Mouse (Mus musculus) right cerebral cortex, adult 2 months (tissue): ENCODE results near the gene Dmbx1.

ENCODE experiments used
- DNase-seq, 2 experiments: peaks; one replicate each; pipeline ENCODE4 v3.0.0; 2021 to 2022; ENCODE audit warnings: low spot score in 2 of 2

Dmbx1 gene

DNA sequence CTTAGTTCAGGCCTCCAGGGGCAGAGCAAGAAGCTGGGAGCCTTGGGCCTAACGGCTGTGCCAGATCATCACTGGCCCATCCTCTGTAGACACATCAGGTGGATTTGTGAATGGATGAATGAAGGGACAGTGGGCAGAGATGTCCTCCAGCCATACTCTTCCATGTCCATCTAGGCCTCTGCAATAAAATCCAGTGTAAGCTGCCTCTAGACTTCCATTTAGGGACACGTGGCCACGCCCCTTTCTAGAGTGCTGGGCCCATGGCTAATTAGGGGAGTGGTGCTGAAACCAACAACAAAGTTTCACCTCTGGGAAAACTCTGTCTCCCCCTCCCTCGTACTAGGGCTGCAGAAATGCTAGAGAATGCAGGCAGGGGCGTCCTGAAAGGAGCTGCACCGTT, 49.7 kb downstream of the Dmbx1 start:
- no peak for DNase-seq

DNA sequence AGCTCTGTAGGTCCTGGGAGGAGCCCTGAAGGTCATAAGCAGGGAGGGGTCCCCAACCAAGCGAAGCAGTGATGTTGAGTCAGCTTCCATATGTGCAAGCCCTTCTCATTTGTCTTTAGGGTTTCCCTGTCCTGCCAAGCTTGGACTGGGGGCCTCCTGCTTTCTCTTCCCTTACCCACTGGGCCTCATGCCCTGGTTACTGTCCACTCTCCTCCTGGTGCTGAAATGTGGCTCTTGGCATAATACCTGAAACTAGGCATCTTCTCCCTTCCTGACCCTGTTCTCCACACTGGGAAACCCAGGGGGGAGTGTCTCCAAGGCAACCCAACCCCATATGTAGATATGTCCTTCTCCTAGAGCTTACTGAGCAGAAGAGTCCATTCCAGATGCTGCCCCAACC, 52.9 kb downstream of the Dmbx1 start:
- DNase-seq, result no peak

DNA sequence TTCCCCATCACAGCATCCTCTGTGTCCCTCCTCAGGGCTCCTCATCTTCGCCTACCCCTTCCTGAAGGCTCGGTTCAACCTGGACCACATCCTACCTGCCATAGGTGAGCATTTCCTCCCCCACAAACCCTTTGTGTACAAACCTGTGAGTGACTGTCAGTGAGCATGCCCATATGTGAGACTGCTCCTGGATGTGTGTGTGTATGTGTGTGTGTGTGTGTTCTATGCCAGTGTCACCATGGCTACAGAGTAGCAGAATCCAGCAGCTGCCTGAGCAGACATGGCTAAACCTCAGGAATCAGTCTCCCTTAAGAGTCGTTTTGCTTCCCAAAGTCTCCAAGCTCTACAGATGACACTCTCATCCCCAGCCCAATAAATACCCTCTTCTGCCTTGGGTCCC, 53.9 kb downstream of the Dmbx1 start:
- peak; percentile 54 to 59 for DNase-seq

DNA sequence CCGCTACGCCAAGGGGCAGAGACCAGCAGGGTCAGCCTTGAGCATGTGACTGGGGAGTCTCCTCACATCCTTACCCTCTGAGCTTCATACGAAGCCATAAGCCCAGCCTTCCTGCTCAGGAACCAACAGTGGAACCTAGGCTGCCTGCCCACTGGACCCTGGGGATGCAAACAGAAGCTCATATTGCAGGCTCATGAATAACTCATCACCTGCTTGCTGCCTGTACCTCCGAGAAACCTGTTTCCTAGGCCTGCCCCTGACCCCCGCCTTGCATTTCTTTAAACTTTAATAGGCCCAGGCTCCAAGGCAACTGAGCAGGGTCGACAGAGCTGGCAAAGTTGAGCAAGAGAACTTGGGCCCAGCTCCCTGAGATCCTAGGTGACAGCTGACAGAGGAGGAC, 55.7 kb downstream of the Dmbx1 start, which contains the start of gene Kncn:
TSS of gene Kncn (plus strand) at position 379 of the 400 bp plus-strand sequence.
- no peak for DNase-seq

DNA sequence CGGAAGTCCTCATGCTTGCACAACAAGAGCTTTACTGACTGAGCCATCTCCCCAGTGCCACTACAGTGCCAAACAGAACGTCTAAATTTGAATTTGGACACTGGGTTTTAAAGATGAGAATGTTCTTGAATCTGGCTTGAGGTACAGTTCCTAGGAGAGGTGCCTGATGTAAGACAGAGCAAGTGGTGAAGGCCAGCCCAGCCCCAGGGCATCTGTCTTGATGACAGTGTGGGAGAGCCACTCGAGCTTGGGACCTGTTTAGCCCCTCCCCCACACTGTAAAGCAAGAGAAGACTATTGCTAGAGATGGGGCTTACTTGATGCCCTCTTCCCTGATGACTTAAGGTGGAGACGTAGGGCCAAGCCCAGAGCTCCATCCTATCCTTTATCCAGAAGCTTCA, 57.5 kb downstream of the Dmbx1 start:
- no peak for DNase-seq

DNA sequence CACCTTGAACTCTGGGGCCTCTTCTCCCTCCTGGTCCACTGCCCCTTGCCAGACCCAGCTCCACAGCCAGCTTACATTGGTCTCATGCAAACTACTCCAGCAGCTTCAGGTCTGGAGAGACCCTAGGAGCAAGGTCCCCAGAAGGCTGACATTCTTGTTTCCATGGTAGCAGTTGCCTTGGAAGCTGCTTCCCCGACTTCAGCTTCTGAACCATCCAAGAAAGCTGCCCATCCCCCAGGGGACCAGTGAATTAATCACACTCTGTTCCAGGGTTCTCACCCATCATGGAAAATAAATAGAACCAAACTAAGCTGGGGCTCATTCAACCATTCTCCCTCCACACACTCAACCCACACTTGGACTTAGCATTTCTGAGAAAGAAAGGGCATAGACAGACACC, 58.5 kb downstream of the Dmbx1 start:
- peak; percentile 46 to 52 for DNase-seq

DNA sequence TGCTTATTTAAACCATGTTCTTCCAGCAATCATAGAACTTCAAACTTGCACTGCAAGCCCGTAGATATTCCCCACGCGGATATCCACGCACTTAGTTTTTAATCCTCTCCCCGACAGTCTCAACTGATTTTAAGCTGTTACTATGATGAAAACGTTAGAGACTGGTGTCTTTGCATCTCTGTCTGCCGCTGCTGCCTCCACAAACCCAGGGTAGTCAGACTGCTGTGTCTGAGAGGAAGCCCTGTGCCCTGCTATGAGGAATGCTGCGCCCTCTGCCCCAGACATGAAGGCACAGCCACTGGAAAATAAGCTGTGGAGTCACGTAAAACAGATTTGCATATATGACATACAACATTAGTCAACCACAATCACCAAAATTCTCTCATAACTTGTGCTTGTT, 60.9 kb downstream of the Dmbx1 start:
- DNase-seq, result no peak

DNA sequence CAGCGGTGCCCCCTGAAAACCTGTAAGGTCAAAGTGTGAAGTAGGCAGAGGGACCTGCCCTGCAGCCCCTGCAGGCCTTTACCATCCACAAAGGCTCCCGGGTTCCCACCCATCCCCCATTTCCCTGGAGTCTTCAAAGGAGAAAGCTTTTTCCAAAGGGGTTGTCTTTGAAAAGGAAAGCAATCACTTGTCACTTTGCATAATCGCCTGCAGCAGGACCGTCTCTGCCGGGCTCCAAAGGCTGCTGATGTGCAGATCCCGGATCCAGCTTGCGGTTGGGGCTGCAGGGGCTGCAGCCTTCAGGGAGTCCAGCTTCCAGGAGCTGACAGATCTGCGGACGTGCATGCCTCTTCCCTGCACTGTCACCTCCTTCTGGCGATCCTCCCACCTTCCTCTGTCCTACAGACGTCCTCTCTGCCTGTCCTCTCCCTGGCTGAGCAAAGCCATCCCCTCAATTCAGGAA, 61.5 kb downstream of the Dmbx1 start:
- no peak for DNase-seq

DNA sequence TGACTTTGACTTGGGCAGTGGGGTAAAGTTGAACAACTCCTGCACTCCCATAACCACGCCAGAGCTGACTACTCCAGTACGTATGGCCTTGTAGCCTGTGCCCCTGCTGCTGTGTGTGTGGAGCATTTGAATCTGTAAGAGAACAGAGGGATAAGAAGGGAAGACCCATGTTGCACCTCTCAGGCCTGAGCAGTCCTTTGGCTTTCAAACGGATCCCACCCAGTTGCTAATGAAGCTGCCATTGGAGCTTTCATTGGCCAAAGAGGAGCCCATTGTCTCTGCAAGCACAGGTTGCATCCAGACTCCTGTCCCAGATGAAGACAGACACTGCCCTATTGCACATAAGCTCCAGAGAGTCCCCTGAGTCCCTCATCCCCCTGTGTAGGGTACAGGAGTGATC, 66.5 kb downstream of the Dmbx1 start:
- no peak for DNase-seq

DNA sequence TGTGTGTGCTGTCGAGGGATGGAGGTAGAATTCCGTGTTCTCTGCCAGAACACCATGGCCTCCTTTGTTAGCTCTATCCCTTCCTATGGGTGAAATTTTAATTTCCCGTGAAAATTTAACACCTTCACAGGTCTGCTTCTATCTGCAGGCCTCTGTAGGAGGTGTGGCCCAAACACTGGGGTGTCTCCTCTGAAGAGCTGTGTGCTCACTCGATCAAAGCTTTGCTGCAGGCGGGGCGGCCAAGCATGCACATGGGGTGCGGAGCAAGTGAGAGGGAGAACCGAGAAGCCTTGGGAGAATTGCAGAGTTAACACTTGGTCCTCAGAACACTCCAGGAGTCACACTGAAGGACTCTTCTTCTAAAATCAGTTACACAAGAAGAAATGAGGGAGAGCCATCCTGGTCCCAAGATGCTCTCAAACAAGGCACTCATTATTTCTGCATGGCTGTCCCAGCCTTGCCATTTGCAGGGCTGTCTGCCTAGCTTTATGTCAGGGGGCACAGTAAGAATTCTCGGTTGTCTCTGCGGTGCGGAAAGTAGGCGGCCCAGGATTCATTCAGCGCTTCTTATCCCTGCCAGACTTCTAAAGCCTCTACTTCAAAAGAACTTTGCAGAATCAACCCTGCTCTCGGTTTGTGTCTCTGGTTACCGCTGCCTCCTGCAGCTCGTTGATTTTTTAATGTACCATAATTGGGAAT, 70.1 kb downstream of the Dmbx1 start:
- DNase-seq, result no peak
